Mouse (Mus musculus): ENCODE results near the gene Rbm11.

The Rbm11 gene

DNA sequence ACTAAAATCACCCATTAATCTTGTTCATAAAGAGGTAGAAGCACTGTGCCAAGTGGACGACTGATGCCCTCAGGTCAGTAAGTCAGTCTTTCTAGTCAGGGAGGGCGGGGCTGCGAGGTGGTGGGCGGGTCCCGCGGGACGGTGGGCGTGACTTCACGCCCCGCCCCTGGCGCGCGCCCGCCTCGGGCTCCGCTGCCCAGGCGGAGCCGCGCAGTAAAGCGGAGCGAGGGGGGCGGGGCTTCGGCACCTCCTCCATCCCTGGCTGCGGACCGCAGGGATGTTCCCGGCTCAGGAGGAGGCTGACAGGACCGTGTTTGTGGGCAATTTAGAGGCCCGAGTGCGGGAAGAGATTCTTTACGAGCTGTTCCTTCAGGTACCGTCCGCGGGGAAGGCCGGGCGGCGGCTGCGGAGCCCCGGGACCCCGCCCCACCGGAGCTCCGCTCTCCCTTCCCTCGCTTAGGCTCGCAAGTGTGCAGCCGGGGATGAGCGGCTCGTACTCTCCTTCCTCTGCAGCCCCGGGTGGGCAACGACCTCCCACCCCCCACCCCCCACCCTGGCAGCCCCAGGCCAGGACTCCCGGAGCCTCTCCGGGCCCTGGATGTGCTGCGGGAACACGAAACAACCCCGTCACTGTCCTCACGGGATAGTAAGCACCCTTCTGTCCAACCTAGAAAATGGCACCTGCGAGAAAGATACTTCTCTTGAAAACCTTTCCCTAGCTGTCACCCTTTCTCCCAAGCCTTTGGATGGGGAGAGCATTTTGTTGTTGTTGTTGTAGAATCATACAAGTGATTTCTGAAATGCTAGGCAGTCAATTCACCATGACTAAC lies at the start of gene Rbm11:
TSS of gene Rbm11 (plus strand) at position 174 of the 830 bp plus-strand sequence.
- peak; percentile 48 for DNase-seq (ENCODE audit: low read depth)

DNA sequence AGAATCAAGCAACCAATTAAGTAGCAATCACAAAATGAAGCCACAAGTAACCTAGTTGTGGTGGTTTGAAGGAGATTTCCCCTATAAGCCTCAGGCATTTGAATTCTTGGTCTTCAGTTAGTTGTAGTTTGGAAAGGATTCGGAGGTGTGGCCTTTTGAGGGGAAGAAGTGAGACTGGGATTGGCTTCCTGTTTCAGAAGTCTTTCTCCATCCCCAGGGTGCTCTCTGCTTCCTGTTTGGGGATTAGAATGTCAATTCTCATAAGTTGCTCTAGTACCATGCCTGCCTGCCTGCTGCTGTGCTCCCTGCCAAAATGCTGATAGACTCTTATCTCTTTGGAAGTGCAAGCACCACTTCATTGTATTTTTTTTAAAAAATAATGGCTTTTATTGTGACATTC lies 47.3 kb upstream of the Rbm11 start:
- DNase-seq (ENCODE audit: low read depth), result no peak

DNA sequence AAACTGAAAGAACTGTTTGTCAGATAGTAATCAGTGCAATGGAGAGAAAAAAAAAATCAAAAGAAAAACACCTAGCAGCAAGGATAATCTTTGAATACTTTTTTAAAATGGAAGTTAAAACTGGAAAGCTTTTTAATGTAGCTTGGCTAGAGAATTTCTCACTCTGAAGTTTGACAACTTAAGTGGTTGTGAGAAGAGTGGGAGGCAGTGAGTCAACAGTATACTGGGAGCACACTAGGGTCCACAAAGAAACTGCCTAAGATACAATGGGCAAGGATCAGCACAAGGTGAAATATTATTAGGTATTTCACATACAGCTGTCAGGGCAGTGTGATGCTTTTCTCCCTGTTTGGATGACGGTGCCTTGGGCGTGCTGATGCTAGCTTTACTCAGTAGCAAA lies 29.7 kb upstream of the Rbm11 start:
- DNase-seq (ENCODE audit: low read depth), result no peak

DNA sequence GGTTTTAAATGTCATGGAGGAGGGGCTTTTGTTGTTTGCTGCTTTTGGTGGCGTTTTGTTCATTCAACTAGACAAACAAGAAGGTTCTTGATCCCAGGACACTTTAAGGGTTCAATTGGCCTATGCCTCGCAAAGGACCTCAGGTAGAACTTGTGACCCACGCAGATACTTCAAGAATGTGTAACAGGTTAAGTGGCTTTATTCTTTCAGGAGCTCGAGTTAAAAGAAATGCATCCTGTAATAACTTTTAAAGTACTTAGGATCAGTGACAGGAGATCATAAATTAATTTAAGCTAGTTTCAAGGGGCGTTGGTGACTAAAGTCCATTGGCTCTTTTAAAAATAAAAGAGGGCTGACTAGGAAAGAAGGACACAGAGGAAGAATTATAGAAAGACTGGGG lies 10.4 kb upstream of the Rbm11 start:
- no peak for DNase-seq (ENCODE audit: low read depth)

DNA sequence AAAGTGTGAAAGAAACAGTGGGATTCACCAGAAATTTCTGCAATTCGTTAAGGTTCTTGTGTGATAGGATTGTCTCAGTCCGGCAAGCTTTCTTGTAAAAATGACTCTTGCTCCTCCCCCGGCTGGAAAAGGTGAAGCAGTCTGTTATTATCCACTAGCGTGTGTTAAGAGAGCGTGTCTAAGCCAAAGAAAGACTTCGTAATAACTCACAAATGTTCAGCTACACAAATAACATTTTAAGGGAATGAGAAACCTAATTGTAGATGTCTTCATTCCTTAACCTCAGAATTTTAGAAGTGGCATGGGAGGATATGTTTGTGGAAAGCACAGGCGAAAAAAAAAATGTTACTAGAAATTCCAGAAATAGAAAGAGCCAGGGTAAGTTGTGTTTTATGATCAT lies 6.7 kb upstream of the Rbm11 start, which contains the start of gene Lipi:
TSS of gene Lipi (minus strand) at position 101 of the 400 bp plus-strand sequence.
- DNase-seq (ENCODE audit: low read depth), result no peak

DNA sequence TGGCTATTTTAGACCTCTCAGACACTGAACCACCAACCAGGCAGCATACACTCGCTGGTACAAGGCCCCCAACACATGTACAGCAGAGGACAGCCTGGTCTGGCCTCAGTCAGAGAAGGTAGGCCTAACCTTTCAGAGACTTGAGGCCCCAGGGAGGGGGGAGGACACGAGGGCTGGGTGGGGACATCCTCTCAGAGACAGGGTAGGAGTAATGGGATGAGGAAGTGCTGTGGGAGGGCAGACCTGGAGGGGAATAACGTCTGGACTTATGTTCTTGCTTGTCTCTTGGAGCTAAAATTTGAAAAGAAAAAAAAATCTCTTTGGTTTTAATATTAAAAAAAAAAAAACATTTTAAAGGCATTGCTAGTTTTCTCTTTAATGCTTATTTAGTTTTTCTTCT lies 6.2 kb upstream of the Rbm11 start:
- DNase-seq (ENCODE audit: low read depth), result no peak

DNA sequence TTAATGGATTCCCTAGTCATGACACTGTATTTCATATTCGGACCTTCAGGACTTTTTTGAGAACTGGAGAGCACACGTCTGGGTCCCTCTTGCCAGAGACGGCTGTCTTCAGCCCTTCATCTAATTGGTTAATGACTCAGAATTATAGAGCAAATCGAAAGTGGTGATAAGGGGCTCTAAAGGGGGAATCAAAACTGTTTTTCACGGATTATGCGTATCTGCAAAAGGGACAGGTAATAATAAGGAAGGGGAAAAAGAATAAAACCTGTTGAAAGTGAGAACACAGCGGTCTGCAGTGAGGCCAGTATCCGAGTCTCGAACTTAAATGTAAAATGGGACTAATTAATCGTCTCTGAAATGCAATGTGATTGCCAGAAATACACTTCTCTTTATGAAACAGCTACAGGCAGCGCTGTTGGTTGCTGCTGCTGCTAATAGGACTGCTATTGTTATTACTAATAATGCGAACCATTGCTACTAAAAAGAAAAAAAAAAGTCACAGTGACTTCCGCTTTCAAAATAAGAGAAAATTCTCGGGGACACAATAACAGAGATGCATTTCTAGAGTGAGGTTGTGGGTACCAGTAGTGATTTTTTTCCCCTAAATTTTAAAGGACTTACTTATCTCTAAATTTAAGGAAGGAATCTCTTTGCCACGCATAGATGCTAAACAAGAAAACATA lies 998 bp downstream of the Rbm11 start:
- no peak for DNase-seq (ENCODE audit: low read depth)

DNA sequence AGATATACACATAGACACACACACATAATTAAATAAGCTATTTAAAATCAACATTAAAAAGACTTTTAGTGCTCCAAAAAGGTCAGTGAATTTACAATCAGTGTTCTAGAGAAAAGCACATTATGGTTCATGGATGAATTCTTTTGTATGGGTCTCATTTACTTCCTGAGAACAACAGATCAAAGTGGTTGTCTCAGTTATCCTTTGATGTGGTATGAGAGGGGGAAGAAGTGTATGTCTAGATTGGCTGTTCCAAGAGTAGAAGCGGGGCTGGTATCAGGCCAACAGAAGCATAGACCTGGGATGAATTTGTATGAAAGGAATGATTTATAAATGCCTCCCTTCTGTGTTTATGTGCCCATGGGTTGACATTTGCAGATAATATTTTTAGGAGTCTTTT lies 13.8 kb downstream of the Rbm11 start:
- DNase-seq (ENCODE audit: low read depth), result no peak

DNA sequence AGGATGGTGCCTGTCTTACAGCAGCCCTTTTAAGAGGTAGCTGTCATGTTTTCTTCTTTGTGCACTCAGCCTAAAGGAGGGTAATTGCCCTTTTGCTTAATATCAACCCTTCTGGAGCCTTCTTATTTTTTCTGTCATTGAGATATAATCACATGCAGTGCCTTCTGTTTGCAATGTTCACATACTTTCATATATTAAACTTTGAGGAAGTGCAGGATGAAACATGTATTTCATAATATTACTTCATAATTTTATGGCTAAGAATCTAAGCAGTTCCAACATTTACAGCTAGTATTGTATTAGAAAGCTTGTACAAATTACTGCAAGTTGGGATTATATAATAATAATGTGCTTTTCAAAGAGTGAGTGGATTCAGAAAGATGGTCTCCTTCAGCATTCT lies 19.9 kb downstream of the Rbm11 start:
- DNase-seq (ENCODE audit: low read depth), result no peak

DNA sequence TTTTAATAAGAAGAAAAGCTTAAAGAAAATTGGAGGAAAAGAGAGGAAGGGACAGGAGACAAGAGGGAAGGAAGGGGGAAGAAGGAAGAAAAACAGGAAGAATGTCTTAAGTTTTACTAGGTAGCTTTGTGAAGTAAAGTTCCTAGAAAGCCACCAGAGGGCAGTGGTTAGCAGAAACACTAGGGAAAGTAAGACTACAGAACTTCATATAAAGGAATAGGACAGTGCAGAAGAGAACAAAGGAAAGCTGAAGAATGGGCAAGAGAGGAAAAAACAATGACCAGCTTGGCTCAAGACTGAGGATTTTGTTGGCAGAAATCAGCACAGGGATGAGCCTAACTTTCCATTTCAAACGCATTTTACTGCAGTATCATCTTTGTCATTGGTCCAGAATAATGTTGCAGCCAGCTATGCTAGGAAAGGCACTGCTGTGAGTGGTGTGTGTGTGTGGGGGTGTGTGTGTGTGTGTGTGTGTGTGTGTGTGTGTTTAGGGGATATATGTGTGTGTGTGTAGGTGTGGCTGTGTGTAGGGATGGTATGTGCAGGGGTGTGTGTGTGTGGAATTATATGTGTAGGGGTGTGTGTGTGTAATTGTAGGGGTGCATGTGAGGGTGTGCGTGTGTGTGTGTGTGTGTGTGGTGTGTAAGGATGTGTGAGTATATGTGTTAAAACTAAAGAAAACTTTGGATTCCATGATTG lies 25.2 kb downstream of the Rbm11 start:
- DNase-seq (ENCODE audit: low read depth), result peak; percentile 14

DNA sequence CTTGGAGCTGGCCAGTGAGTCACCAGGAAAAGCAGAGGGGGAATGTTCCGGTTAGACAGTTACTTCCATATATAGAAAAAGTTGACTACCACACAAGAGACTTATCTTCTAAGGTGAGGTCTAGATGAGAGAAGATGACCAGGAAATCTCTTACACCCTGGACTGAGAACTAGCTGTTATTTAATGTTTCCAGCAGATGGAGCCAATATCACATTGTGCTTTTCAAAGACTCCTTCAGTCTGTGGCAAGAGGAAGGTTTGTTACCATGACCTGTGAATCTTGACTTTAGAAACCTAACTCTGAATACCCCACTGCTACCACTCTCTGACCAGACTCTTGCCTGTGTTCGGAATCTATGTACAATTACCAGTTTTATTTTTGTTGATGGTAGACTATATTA lies 35.2 kb downstream of the Rbm11 start:
- DNase-seq (ENCODE audit: low read depth), result no peak
